29 mouse cellular contexts compared by ENCODE assay signal in the genomic region with DNA sequence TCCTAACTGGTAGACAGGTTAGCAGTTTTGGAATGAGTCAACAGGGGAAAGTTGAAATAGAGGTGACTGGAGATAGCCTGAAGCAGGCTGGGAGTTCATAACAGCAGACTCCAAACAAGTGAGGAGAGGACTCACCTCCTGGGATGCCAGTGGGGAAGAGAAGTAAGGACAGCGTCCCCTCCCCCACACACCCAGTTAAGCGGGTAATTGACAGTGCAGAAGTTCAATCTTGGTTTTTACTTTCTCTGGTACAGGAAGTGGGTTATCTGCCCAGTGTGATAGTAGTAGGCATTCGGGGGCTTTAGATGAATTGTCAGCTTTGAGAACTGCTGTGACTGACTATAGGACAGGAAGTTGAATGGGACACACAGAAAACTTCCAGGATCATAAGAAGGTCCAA. TPM values are rescaled to one million over a fixed set of nuclear protein-coding genes. Genes with fewer than 3 reads are reported as not detected.
DNase-seq lines count a peak whose midpoint lies in the region; ATAC-seq and TF ChIP-seq lines count a peak whose summit lies in the region.
"Had no signal": no experiment of that assay in that cellular context is flagged by ENCODE, and none has a peak within 500 bp of the region (broad histone marks: within the 10 kb centered on the region; RNA-seq: fewer than 3 reads in every experiment).

No protein-coding gene starts in this region.

- ATAC-seq in CD4-positive, CD25-positive, alpha-beta regulatory T cell, adult 4 months = peak; percentile 92
- peak; percentile 69 for ATAC-seq in granulocyte monocyte progenitor cell, adult 5-6 weeks (replicated peaks; ENCODE audit: poor library complexity, severe bottlenecking)

- H3K4me1 ChIP-seq in cerebellum, adult 2 months (ENCODE audit: control insufficient read depth, insufficient read depth, low read length) = no peaks in the 10 kb centered on the region
- H3K4me1 ChIP-seq in embryonic facial prominence, embryonic 10.5 days = no peaks in the 10 kb centered on the region
- H3K4me1 ChIP-seq: forebrain, embryonic 10.5 days had no signal

- no peak for TF ChIP-seq CTCF in cerebellum, adult 2 months (IDR thresholded peaks at IDR 0.05; ENCODE audit: borderline replicate concordance, insufficient read depth, low read depth, low read length)

- H3K4me3 ChIP-seq in cerebellum, adult 2 months (replicated peaks; ENCODE audit: insufficient read depth, low read depth, low read length) = no peak overlapping the region
- no peak overlapping the region for H3K4me3 ChIP-seq in embryonic facial prominence, embryonic 10.5 days
- H3K4me3 ChIP-seq: forebrain, embryonic 10.5 days; heart, adult 2 months; heart, embryonic 15.5 days; layer of hippocampus, adult 2 months; megakaryocyte, embryonic 14.5 days had no signal

- H3K9me3 ChIP-seq in embryonic facial prominence, embryonic 10.5 days = no peaks in the 10 kb centered on the region
- H3K9me3 ChIP-seq: forebrain, embryonic 10.5 days; G1E; heart, embryonic 15.5 days had no signal

- WGBS in cerebellum, adult 2 months = 78% methylated on average over 3 of the region's 3 CpGs
- 77% methylated on average over 3 of the region's 3 CpGs for WGBS in embryonic facial prominence, embryonic 10.5 days

- no peaks in the 10 kb centered on the region for H3K36me3 ChIP-seq in embryonic facial prominence, embryonic 10.5 days (replicated peaks)
- H3K36me3 ChIP-seq: forebrain, embryonic 10.5 days; G1E; heart, embryonic 15.5 days had no signal

- DNase-seq in 416B (ENCODE audit: low read depth) = peak; percentile 73
- peak; percentile 29 for DNase-seq in naive thymus-derived CD4-positive, alpha-beta T cell, adult 2 months (ENCODE audit: low read depth)
- DNase-seq in cerebellum, adult 2 months = no peak
- DNase-seq in cerebellum, postnatal 36 days = no peak
- no peak for DNase-seq in adipocyte (ENCODE audit: low spot score)
- DNase-seq in embryonic facial prominence, embryonic 10.5 days (ENCODE audit: low spot score) = no peak
- DNase-seq: adrenal gland, adult 8-10 months; cerebellum, postnatal 10 days; gastrocnemius, postnatal 14 days; heart, adult 2 months; kidney, adult 8-10 months; kidney, postnatal 14 days; layer of hippocampus, postnatal 36 days; lung, postnatal 10 days had no signal

- TF ChIP-seq POLR2A in cerebellum, adult 2 months (IDR thresholded peaks at IDR 0.05; ENCODE audit: borderline replicate concordance, insufficient read depth, low read length) = no peak

- H3K27ac ChIP-seq in cerebellum, adult 2 months (ENCODE audit: insufficient read depth, low read length) = no peak overlapping the region
- H3K27ac ChIP-seq in embryonic facial prominence, embryonic 10.5 days (replicated peaks) = no peak overlapping the region
- H3K27ac ChIP-seq: forebrain, embryonic 10.5 days; heart, adult 2 months; heart, embryonic 15.5 days; layer of hippocampus, adult 2 months; stomach, postnatal 0 days had no signal

- no peaks in the 10 kb centered on the region for H3K27me3 ChIP-seq in cerebellum, adult 2 months (ENCODE audit: control insufficient read depth, insufficient read depth, low read length)
- no peaks in the 10 kb centered on the region for H3K27me3 ChIP-seq in embryonic facial prominence, embryonic 10.5 days (replicated peaks; ENCODE audit: low read depth, poor library complexity, severe bottlenecking)
- H3K27me3 ChIP-seq: heart, embryonic 15.5 days; megakaryocyte, embryonic 14.5 days had no signal

RNA-seq across cellular contexts. Expression of gene Sik2, which starts 11.5 kb away (rescaled TPM):
- polyA plus RNA-seq in CD4-positive, CD25-positive, alpha-beta regulatory T cell, adult 4 months (2017; shearing (Covaris generic)) = 10 to 100 TPM; 18.9 to 22.2 TPM
- 42.5 and 55.4 TPM in 2 replicates for total RNA-seq in granulocyte monocyte progenitor cell, adult 5-6 weeks (2014; fragmentation: Nextera tagmentation)
- total RNA-seq in granulocyte monocyte progenitor cell, adult 5-6 weeks (2017) = 15.5 and 17.5 TPM in 2 replicates
- 23.1 and 23.6 TPM in 2 replicates for polyA plus RNA-seq in cerebellum, adult 2 months (2012; rRNA removed)
- polyA plus RNA-seq in embryonic facial prominence, embryonic 10.5 days (2016; fragmentation: Nextera tagmentation; extraction: Ambion mirVana) = 18.3 and 19.9 TPM in 2 replicates

RNA-seq across cellular contexts. Expression of gene Btg4, which starts 40.4 kb away (rescaled TPM):
- not detected for polyA plus RNA-seq in CD4-positive, CD25-positive, alpha-beta regulatory T cell, adult 4 months (2017; shearing (Covaris generic))
- total RNA-seq in granulocyte monocyte progenitor cell, adult 5-6 weeks (2014; fragmentation: Nextera tagmentation) = not detected in 2 replicates
- total RNA-seq in granulocyte monocyte progenitor cell, adult 5-6 weeks (2017) = not detected in 2 replicates
- polyA plus RNA-seq in cerebellum, adult 2 months (2012; rRNA removed) = not detected in 2 replicates
- not detected in 2 replicates for polyA plus RNA-seq in embryonic facial prominence, embryonic 10.5 days (2016; fragmentation: Nextera tagmentation; extraction: Ambion mirVana)
- total RNA-seq: adrenal gland, adult 8-10 months; G1E; gastrocnemius, postnatal 14 days; heart, adult 2 months; layer of hippocampus, adult 2 months; layer of hippocampus, postnatal 36 days; left cerebral cortex, postnatal 25 days; midbrain, postnatal 0 days had no signal
- polyA plus RNA-seq: C2C12; forebrain, embryonic 10.5 days; G1E; heart, adult 2 months; heart, embryonic 15.5 days; hindbrain, embryonic 11.5 days; intestine, embryonic 14.5 days; limb, embryonic 14.5 days; liver, embryonic 16.5 days; midbrain, postnatal 0 days; stomach, postnatal 0 days had no signal

RNA-seq across cellular contexts. Expression of gene Layn, which starts 56.5 kb away (rescaled TPM):
- not detected for polyA plus RNA-seq in CD4-positive, CD25-positive, alpha-beta regulatory T cell, adult 4 months (2017; shearing (Covaris generic))
- 5.2 and 12.4 TPM in 2 replicates for total RNA-seq in granulocyte monocyte progenitor cell, adult 5-6 weeks (2014; fragmentation: Nextera tagmentation)
- total RNA-seq in granulocyte monocyte progenitor cell, adult 5-6 weeks (2017) = 17.6 and 35.0 TPM in 2 replicates
- 7.2 and 7.5 TPM in 2 replicates for polyA plus RNA-seq in cerebellum, adult 2 months (2012; rRNA removed)
- 1.5 and 2.5 TPM in 2 replicates for polyA plus RNA-seq in embryonic facial prominence, embryonic 10.5 days (2016; fragmentation: Nextera tagmentation; extraction: Ambion mirVana)

Comparison
In these comparisons a context has a peak if more than half of its experiments do, and no peak if none do; other contexts are left out.
1. DNase-seq: peak in 416B (single experiment) and naive thymus-derived CD4-positive, alpha-beta T cell, adult 2 months (single experiment); none in cerebellum, adult 2 months (0 of 2), cerebellum, postnatal 36 days (0 of 2), adipocyte (single experiment) and embryonic facial prominence, embryonic 10.5 days (single experiment).